Mouse (Mus musculus): ENCODE measurements around the gene Tor4a. TPM values are rescaled to one million over a fixed set of nuclear protein-coding genes. Genes with fewer than 3 reads are reported as not detected.

Tor4a gene
- polyA plus RNA-seq, 1 experiment from 2014 or later, result 6.6 TPM

DNA sequence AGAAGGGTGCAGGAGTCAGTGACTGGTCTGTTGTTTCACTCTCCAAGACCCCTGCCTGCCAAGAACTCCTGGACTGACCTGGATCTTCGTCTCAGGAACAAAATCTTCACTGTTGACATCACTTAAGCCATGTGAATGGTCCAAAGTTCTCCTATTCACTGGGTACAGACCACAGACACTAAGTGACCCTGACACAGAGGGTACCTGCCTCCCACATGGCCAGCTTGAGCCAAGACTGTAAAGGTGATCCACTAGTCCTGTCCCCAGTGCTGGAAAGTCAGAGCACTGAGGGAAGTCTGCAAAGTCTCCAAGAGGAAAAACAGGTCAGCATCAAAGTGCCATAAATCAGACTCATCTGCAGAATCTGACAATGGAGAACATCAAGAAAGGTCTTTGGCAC lies 10.9 kb upstream of the Tor4a start:
- peaks cover 13% of the 10 kb centered on the region for H3K4me1 ChIP-seq (replicated peaks)
- H3K27me3 ChIP-seq (replicated peaks), result no peaks in the 10 kb centered on the region
- no peak overlapping the region for H3K9ac ChIP-seq
- 94% methylated on average over 1 of the region's 1 CpGs for WGBS
- no peaks in the 10 kb centered on the region for H3K9me3 ChIP-seq (replicated peaks)
- H3K4me2 ChIP-seq, result no peak overlapping the region
- no peak for ATAC-seq (ENCODE audit: insufficient number of reproducible peaks, low FRiP score)
- no peak overlapping the region for H3K4me3 ChIP-seq
- peaks cover 61% of the 10 kb centered on the region for H3K36me3 ChIP-seq
- H3K27ac ChIP-seq (ENCODE audit: poor library complexity, severe bottlenecking), result no peak overlapping the region

GRCm38 (mm10) chr2:25203631-25204214 lies 7.0 kb upstream of the Tor4a start:
- 0 out of 2 replicates have a peak, but pooled peaks cover 3% of the 10 kb centered on the region for H3K4me1 ChIP-seq (replicated peaks)
- no peak overlapping the region for H3K4me3 ChIP-seq
- H3K4me2 ChIP-seq, result no peak overlapping the region
- no peaks in the 10 kb centered on the region for H3K27me3 ChIP-seq (replicated peaks)
- 63% methylated on average over 4 of the region's 4 CpGs for WGBS
- H3K9ac ChIP-seq, result no peak overlapping the region
- H3K27ac ChIP-seq (ENCODE audit: poor library complexity, severe bottlenecking), result no peak overlapping the region
- H3K9me3 ChIP-seq (replicated peaks), result no peaks in the 10 kb centered on the region
- ATAC-seq (ENCODE audit: insufficient number of reproducible peaks, low FRiP score), result 0 out of 2 replicates have a peak, but pooled peaks have one; percentile 40
- H3K36me3 ChIP-seq, result peaks cover 92% of the 10 kb centered on the region

GRCm38 (mm10) chr2:25200631-25201030 lies 3.9 kb upstream of the Tor4a start:
- Histone ChIP-seq H3K36me3 (peaks cover 70% of the 10 kb centered on the region), H3K27me3 (replicated peaks) (0 out of 2 replicates have a peak, but pooled peaks cover under 1% of the 10 kb centered on the region), H3K4me3 (no peak overlapping the region), H3K4me2 (no peak overlapping the region), H3K4me1 (replicated peaks) (peaks cover 20% of the 10 kb centered on the region), H3K27ac (ENCODE audit: poor library complexity, severe bottlenecking) (no peak overlapping the region), H3K9ac (no peak overlapping the region), H3K9me3 (replicated peaks) (no peaks in the 10 kb centered on the region)
- 90% methylated on average over 2 of the region's 2 CpGs for WGBS
- no peak for ATAC-seq (ENCODE audit: insufficient number of reproducible peaks, low FRiP score)

- H3K27ac ChIP-seq (ENCODE audit: poor library complexity, severe bottlenecking), result peak overlapping the region; percentile 49; the same call in 1 of the 2 replicates
- H3K27me3 ChIP-seq (replicated peaks), result peaks cover 17% of the 10 kb centered on the region
- H3K9ac ChIP-seq, result no peak overlapping the region
- peaks cover 42% of the 10 kb centered on the region for H3K4me1 ChIP-seq (replicated peaks)
- ATAC-seq (ENCODE audit: insufficient number of reproducible peaks, low FRiP score), result no peak
- peaks cover 43% of the 10 kb centered on the region for H3K36me3 ChIP-seq
- H3K9me3 ChIP-seq (replicated peaks), result no peaks in the 10 kb centered on the region
- H3K4me2 ChIP-seq, result no peak overlapping the region
- H3K4me3 ChIP-seq, result no peak overlapping the region
Measured at GRCm38 (mm10) chr2:25197946-25198345, 1.3 kb upstream of the Tor4a start.

DNA sequence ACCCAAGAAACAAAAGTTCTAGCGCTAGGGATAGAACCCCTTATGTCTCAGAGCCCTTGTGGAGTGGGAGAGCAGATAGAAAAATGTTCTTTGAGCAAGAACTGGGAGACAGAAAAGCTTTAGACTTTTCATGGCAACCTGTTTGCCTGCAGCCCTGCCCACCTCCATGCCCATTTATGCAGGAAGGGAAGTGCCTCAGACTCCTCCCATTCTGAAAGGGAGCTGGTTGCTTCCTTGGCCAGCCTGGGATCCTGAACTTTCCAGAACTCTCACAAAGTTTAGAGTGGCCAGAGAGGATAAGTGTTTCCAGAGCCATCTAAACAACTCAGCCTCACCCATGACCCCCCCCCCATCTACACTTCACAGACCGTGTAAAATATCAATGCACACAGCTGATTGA lies 505 bp upstream of the Tor4a start:
- H3K4me1 ChIP-seq (replicated peaks), result peaks cover 42% of the 10 kb centered on the region
- no peak overlapping the region for H3K4me3 ChIP-seq
- WGBS, result 28% methylated on average over 2 of the region's 2 CpGs
- no peak for ATAC-seq (ENCODE audit: insufficient number of reproducible peaks, low FRiP score)
- no peak overlapping the region for H3K9ac ChIP-seq
- H3K9me3 ChIP-seq (replicated peaks), result no peaks in the 10 kb centered on the region
- peaks cover 35% of the 10 kb centered on the region for H3K36me3 ChIP-seq
- peaks cover 17% of the 10 kb centered on the region for H3K27me3 ChIP-seq (replicated peaks)
- peak overlapping the region; percentile 72 for H3K4me2 ChIP-seq
- H3K27ac ChIP-seq (ENCODE audit: poor library complexity, severe bottlenecking), result peak overlapping the region; percentile 62

GRCm38 (mm10) chr2:25195211-25196156 lies 1.2 kb downstream of the Tor4a start:
- Histone ChIP-seq H3K27me3 (replicated peaks) (peaks cover 17% of the 10 kb centered on the region), H3K27ac (ENCODE audit: poor library complexity, severe bottlenecking) (peak overlapping the region; percentile 62; the same call in 1 of the 2 replicates)

DNA sequence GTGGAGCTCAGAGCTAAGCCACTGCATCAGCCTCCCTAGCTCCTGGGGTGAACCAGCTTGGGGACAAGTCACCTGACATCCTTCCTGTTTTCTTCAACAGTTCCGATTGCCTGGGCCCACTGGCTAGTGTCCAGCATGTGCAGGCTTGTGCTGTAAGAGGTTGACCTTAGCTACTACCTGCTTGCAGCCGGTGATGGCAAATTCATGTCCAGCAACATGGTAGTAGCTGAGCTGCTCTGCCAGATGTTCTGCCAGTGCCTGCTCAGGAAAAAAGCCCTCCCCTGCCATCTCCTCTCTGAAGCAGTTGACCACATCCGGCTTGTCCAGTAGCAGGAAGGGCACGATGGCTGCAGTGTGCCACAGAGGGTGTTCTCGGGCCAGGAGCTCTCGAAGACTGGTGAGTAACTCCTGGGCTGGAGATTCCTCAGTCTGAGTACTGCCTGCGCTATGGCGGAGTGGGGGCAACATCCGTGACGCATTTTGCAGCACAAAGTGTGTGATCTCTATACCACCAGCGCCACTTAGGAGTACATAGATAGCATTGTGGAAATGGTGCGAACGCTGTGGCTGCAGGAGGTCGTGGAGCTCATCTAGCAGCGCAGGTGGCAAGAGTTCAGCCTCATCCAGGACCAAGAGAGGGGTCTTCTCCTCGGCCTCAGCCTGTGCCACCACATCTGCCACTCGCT lies 2.1 kb downstream of the Tor4a start:
- Histone ChIP-seq H3K4me1 (replicated peaks) (peaks cover 42% of the 10 kb centered on the region), H3K4me2 (peak overlapping the region; percentile 72), H3K36me3 (peaks cover 10% of the 10 kb centered on the region), H3K27me3 (replicated peaks) (peaks cover 17% of the 10 kb centered on the region), H3K9me3 (replicated peaks) (no peaks in the 10 kb centered on the region), H3K27ac (ENCODE audit: poor library complexity, severe bottlenecking) (no peak overlapping the region), H3K4me3 (peak overlapping the region; percentile 40), H3K9ac (peak overlapping the region; percentile 59; the same call in 1 of the 2 replicates)
- 75% methylated on average over 17 of the region's 17 CpGs for WGBS
- ATAC-seq (ENCODE audit: insufficient number of reproducible peaks, low FRiP score), result no peak

More at GRCm38 (mm10) chr2:25195211-25196156, 1.2 kb downstream of the Tor4a start:
- peaks cover 42% of the 10 kb centered on the region for H3K4me1 ChIP-seq (replicated peaks)
- H3K4me2 ChIP-seq, result peak overlapping the region; percentile 72
- peaks cover 19% of the 10 kb centered on the region for H3K36me3 ChIP-seq
- H3K4me3 ChIP-seq, result peak overlapping the region; percentile 40
- no peak for ATAC-seq (ENCODE audit: insufficient number of reproducible peaks, low FRiP score)
- H3K9me3 ChIP-seq (replicated peaks), result no peaks in the 10 kb centered on the region
- WGBS, result 14% methylated on average over 55 of the region's 55 CpGs
- peak overlapping the region; percentile 59 for H3K9ac ChIP-seq

- peaks cover 42% of the 10 kb centered on the region for H3K4me1 ChIP-seq (replicated peaks)
- H3K4me3 ChIP-seq, result no peak overlapping the region
- H3K9ac ChIP-seq, result 0 out of 2 replicates have a peak overlapping the region, but pooled peaks have one; percentile 18
- ATAC-seq (ENCODE audit: insufficient number of reproducible peaks, low FRiP score), result no peak
- H3K27ac ChIP-seq (ENCODE audit: poor library complexity, severe bottlenecking), result 0 out of 2 replicates have a peak overlapping the region, but pooled peaks have one; percentile 14
- WGBS, result 67% methylated on average over 5 of the region's 5 CpGs
- H3K4me2 ChIP-seq, result peak overlapping the region; percentile 72; the same call in 1 of the 2 replicates
- H3K27me3 ChIP-seq (replicated peaks), result peaks cover 17% of the 10 kb centered on the region
- no peaks in the 10 kb centered on the region for H3K9me3 ChIP-seq (replicated peaks)
- H3K36me3 ChIP-seq, result peaks cover 6% of the 10 kb centered on the region
Measured at GRCm38 (mm10) chr2:25194006-25194405, 2.7 kb downstream of the Tor4a start.

GRCm38 (mm10) chr2:25193330-25193770 lies 3.3 kb downstream of the Tor4a start:
- H3K4me3 ChIP-seq, result no peak overlapping the region
- ATAC-seq (ENCODE audit: insufficient number of reproducible peaks, low FRiP score), result peak; percentile 61; the same call in 1 of the 2 replicates
- no peak overlapping the region for H3K9ac ChIP-seq
- H3K27me3 ChIP-seq (replicated peaks), result peaks cover 17% of the 10 kb centered on the region
- 2% methylated on average over 6 of the region's 6 CpGs for WGBS
- peaks cover 40% of the 10 kb centered on the region for H3K4me1 ChIP-seq (replicated peaks)
- H3K4me2 ChIP-seq, result peak overlapping the region; percentile 51
- no peak overlapping the region for H3K27ac ChIP-seq (ENCODE audit: poor library complexity, severe bottlenecking)
- H3K9me3 ChIP-seq (replicated peaks), result no peaks in the 10 kb centered on the region
- peaks cover under 1% of the 10 kb centered on the region; the same call in 1 of the 2 replicates for H3K36me3 ChIP-seq

DNA sequence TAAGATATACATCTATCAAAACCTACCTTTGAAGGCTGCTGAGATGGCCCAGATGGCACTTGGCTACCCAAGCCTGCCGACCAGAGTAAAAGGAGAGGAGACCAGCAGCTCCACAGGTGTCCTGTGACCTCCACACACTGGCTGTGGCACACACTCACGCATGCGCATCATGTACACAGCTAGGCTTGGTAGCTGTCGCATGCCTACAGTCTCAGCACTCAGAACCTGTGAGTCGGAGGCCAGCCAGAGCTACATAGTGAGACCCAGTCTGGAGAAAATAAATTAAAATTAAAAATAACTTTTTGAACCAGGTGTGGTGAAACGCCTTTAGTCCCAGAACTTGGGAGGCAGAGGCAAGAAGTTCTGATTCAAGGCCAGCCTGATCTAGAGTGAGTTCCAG lies 8.8 kb downstream of the Tor4a start:
- ATAC-seq (ENCODE audit: insufficient number of reproducible peaks, low FRiP score), result no peak
- 78% methylated on average over 6 of the region's 6 CpGs for WGBS
- H3K4me3 ChIP-seq, result no peak overlapping the region

More for the DNA sequence above, 8.8 kb downstream of the Tor4a start:
- H3K36me3 ChIP-seq, result no peaks in the 10 kb centered on the region
- H3K4me1 ChIP-seq (replicated peaks), result peaks cover 8% of the 10 kb centered on the region
- H3K4me2 ChIP-seq, result no peak overlapping the region
- H3K9ac ChIP-seq, result no peak overlapping the region
- H3K27me3 ChIP-seq (replicated peaks), result peaks cover 16% of the 10 kb centered on the region
- no peaks in the 10 kb centered on the region for H3K9me3 ChIP-seq (replicated peaks)
- H3K27ac ChIP-seq (ENCODE audit: poor library complexity, severe bottlenecking), result no peak overlapping the region

Measured in heart, embryonic 12.5 days (tissue).